ENCODE assay signal across 22 mouse cellular contexts in the genomic region with DNA sequence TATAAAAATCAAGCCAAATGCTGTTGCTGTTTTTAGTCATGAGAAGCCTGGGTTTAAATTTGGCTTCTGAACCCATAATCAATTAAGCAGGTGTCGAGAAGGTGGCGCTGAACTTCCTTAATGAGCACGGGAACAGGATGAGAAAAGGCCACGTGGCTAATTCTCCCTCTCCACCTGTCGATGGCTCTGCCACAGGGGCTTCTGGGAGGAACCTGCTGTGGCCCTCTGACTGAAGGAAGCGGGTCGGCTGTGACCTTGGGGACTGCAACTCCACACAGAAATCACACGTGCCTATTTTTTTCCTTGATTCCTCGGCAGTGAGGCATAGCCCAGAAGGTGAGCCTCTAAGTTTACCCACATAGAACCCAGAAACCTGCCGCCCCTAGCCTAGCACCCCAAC.
DNase-seq lines count a peak whose midpoint lies in the region; ATAC-seq and TF ChIP-seq lines count a peak whose summit lies in the region.
"Had no signal": no experiment of that assay in that cellular context is flagged by ENCODE, and none has a peak within 500 bp of the region (broad histone marks: within the 10 kb centered on the region; RNA-seq: fewer than 3 reads in every experiment).

No protein-coding gene starts in this region.

- H3K27ac ChIP-seq in heart, embryonic 10.5 days: peak overlapping the region; percentile 93
- peak overlapping the region; percentile 97 for H3K27ac ChIP-seq in heart, postnatal 0 days (ENCODE audit: low read depth)
- H3K27ac ChIP-seq in embryonic facial prominence, embryonic 10.5 days (replicated peaks): peak overlapping the region; percentile 83; the same call in 1 of the 2 replicates
- peak overlapping the region; percentile 91; the same call in 1 of the 2 replicates for H3K27ac ChIP-seq in limb, embryonic 14.5 days (replicated peaks; ENCODE audit: low read depth, low read length)
- H3K27ac ChIP-seq: forebrain, embryonic 13.5 days; liver, embryonic 14.5 days; midbrain, embryonic 12.5 days; neural tube, embryonic 12.5 days had no signal

- no peaks in the 10 kb centered on the region for H3K27me3 ChIP-seq in heart, embryonic 10.5 days (ENCODE audit: insufficient read depth, poor library complexity, severe bottlenecking)
- no peaks in the 10 kb centered on the region for H3K27me3 ChIP-seq in heart, postnatal 0 days (ENCODE audit: control insufficient read depth, insufficient read depth, low read length)
- 0 out of 2 replicates have a peak, but pooled peaks cover 5% of the 10 kb centered on the region for H3K27me3 ChIP-seq in embryonic facial prominence, embryonic 10.5 days (replicated peaks; ENCODE audit: low read depth, poor library complexity, severe bottlenecking)
- H3K27me3 ChIP-seq in limb, embryonic 14.5 days (ENCODE audit: control insufficient read depth, insufficient read depth, low read length): no peaks in the 10 kb centered on the region
- H3K27me3 ChIP-seq: lung, embryonic 15.5 days; neural tube, embryonic 12.5 days had no signal

- H3K36me3 ChIP-seq in heart, embryonic 10.5 days: no peaks in the 10 kb centered on the region
- no peaks in the 10 kb centered on the region for H3K36me3 ChIP-seq in heart, postnatal 0 days (replicated peaks; ENCODE audit: control insufficient read depth, insufficient read depth, low read length)
- no peaks in the 10 kb centered on the region for H3K36me3 ChIP-seq in embryonic facial prominence, embryonic 10.5 days (replicated peaks)
- no peaks in the 10 kb centered on the region for H3K36me3 ChIP-seq in limb, embryonic 14.5 days (ENCODE audit: control insufficient read depth, insufficient read depth, low read length)
- H3K36me3 ChIP-seq: lung, embryonic 15.5 days; midbrain, embryonic 12.5 days; neural tube, embryonic 12.5 days had no signal

- no peak for DNase-seq in heart, embryonic 10.5 days (ENCODE audit: low spot score)
- DNase-seq in heart, postnatal 10 days: no peak
- no peak for DNase-seq in heart, postnatal 0 days (ENCODE audit: low spot score)
- DNase-seq in heart, adult 18-20 months: no peak
- DNase-seq in embryonic facial prominence, embryonic 10.5 days (ENCODE audit: low spot score): no peak
- no peak for DNase-seq in limb, embryonic 14.5 days (ENCODE audit: low spot score)
- DNase-seq in gastrocnemius, postnatal 10 days: no peak
- DNase-seq: cerebellum, adult 9-10 months; kidney, postnatal 36 days; layer of hippocampus, adult 9-11 months; left cerebral cortex, postnatal 4 days; thymus, adult 18-20 months; thymus, postnatal 4 days had no signal

- intact Hi-C loops in heart, postnatal 10 days (cut with DNase I): no loop called here

- no peak for TF ChIP-seq POLR2A in limb, embryonic 14.5 days (IDR thresholded peaks at IDR 0.05; ENCODE audit: borderline replicate concordance, extremely low read depth, insufficient read depth, insufficient read length)

- TF ChIP-seq EP300 in heart, postnatal 0 days (IDR thresholded peaks at IDR 0.05; ENCODE audit: low read depth): no peak

- no peak overlapping the region for H3K4me2 ChIP-seq in heart, postnatal 0 days (ENCODE audit: low read depth, low read length)
- H3K4me2 ChIP-seq in limb, embryonic 14.5 days (replicated peaks; ENCODE audit: low read depth, low read length, severe bottlenecking): no peak overlapping the region
- H3K4me2 ChIP-seq: forebrain, embryonic 13.5 days; lung, embryonic 15.5 days; midbrain, embryonic 12.5 days; neural tube, embryonic 12.5 days had no signal

- peaks cover 79% of the 10 kb centered on the region for H3K4me1 ChIP-seq in heart, embryonic 10.5 days
- peaks cover 37% of the 10 kb centered on the region for H3K4me1 ChIP-seq in heart, postnatal 0 days (ENCODE audit: control insufficient read depth, insufficient read depth)
- H3K4me1 ChIP-seq in embryonic facial prominence, embryonic 10.5 days: peaks cover 59% of the 10 kb centered on the region
- peaks cover 38% of the 10 kb centered on the region for H3K4me1 ChIP-seq in limb, embryonic 14.5 days (ENCODE audit: control insufficient read depth, insufficient read depth, low read length)

- H3K9ac ChIP-seq in heart, postnatal 0 days (replicated peaks; ENCODE audit: low read depth, low read length): no peak overlapping the region
- H3K9ac ChIP-seq in limb, embryonic 14.5 days (ENCODE audit: low read depth, low read length, severe bottlenecking): no peak overlapping the region
- H3K9ac ChIP-seq: forebrain, embryonic 13.5 days; liver, embryonic 14.5 days; lung, embryonic 15.5 days; midbrain, embryonic 12.5 days; neural tube, embryonic 12.5 days had no signal

- ATAC-seq in heart, postnatal 0 days (ENCODE audit: insufficient read depth, low read depth): no peak
- no peak for ATAC-seq in limb, embryonic 14.5 days (ENCODE audit: low FRiP score, low read depth)
- ATAC-seq: forebrain, embryonic 13.5 days; hindbrain, embryonic 16.5 days; intestine, embryonic 16.5 days had no signal

- TF ChIP-seq CTCF in heart, postnatal 0 days (IDR thresholded peaks at IDR 0.05; ENCODE audit: low read depth): no peak

- no peak overlapping the region for H3K4me3 ChIP-seq in heart, embryonic 10.5 days
- no peak overlapping the region for H3K4me3 ChIP-seq in heart, postnatal 0 days (ENCODE audit: low read depth, low read length)
- no peak overlapping the region for H3K4me3 ChIP-seq in embryonic facial prominence, embryonic 10.5 days
- no peak overlapping the region for H3K4me3 ChIP-seq in limb, embryonic 14.5 days (replicated peaks; ENCODE audit: low read length)
- H3K4me3 ChIP-seq: erythroblast, embryonic 14.5 days; forebrain, embryonic 13.5 days; left cerebral cortex, adult 2 months; lung, embryonic 15.5 days; midbrain, embryonic 12.5 days; neural tube, embryonic 12.5 days had no signal

- WGBS in heart, embryonic 10.5 days: 60% methylated on average over 10 of the region's 10 CpGs
- WGBS in heart, postnatal 0 days: 51% methylated on average over 10 of the region's 10 CpGs
- 78% methylated on average over 10 of the region's 10 CpGs for WGBS in embryonic facial prominence, embryonic 10.5 days
- 51% methylated on average over 10 of the region's 10 CpGs for WGBS in limb, embryonic 14.5 days

- no peaks in the 10 kb centered on the region for H3K9me3 ChIP-seq in heart, embryonic 10.5 days
- H3K9me3 ChIP-seq in heart, postnatal 0 days (replicated peaks; ENCODE audit: control insufficient read depth, low read length): no peaks in the 10 kb centered on the region
- no peaks in the 10 kb centered on the region for H3K9me3 ChIP-seq in embryonic facial prominence, embryonic 10.5 days
- no peaks in the 10 kb centered on the region for H3K9me3 ChIP-seq in limb, embryonic 14.5 days (ENCODE audit: control insufficient read depth, low read length)
- H3K9me3 ChIP-seq: forebrain, embryonic 13.5 days; lung, embryonic 15.5 days; midbrain, embryonic 12.5 days; neural tube, embryonic 12.5 days had no signal
